Mouse (Mus musculus) macrophage (primary cell): Measurements from ENCODE around the gene Arfgap3. TPM values are rescaled to one million over a fixed set of nuclear protein-coding genes. Genes with fewer than 3 reads are reported as not detected.
"Not testable (repeated sequence)": the region's sequence is repeated elsewhere in the genome, so short reads cannot be mapped to it uniquely, and the experiment has no call there.

Experiments used
- H3K27ac ChIP-seq: fragments of 350-480 bp; formaldehyde crosslinking; 2 replicates; pipeline ENCODE4 v1.9.0; 2021
- H3K36me3 ChIP-seq: fragments of 350-480 bp; formaldehyde crosslinking; 2 replicates; pipeline ENCODE4 v1.9.0; 2021; ENCODE audit errors: inconsistent target
- H3K4me3 ChIP-seq: fragments of 350-480 bp; formaldehyde crosslinking; 2 replicates; pipeline ENCODE4 v1.9.0; 2021; ENCODE audit errors: inconsistent target
- H3K79me2 ChIP-seq: fragments of 350-480 bp; formaldehyde crosslinking; 2 replicates; pipeline ENCODE4 v1.9.0; 2021; ENCODE audit errors: inconsistent target
- WGBS: methylation state at CpG from one replicate; pipeline ENCODE4 v1.1.7; 2026; ENCODE audit warnings: inconsistent platforms; ENCODE audit not compliant: missing documents; 5-methylcytosine and 5-hydroxymethylcytosine counted together
- polyA plus RNA-seq: library from polyadenylated mRNA; stranded (reverse); fragments of 250-400 nt; gene quantifications from 3 replicates; pipeline ENCODE4 v1.2.4, GENCODE M21; 2018; ENCODE audit warnings: inconsistent platforms

Gene Arfgap3
- polyA plus RNA-seq, 1 experiment from 2014 or later = 26.3 TPM

- peaks cover 69% of the 10 kb centered on the region for H3K36me3 ChIP-seq
- WGBS = 94% methylated on average over 2 of the region's 2 CpGs
Measured at GRCm38 (mm10) chr15:83323071-83323470, 27.0 kb downstream of the Arfgap3 start.

GRCm38 (mm10) chr15:83314914-83315313 is 35.1 kb downstream of the Arfgap3 start:
- Histone ChIP-seq H3K36me3 (peaks cover 57% of the 10 kb centered on the region), H3K27ac (no peak overlapping the region), H3K4me3 (no peak overlapping the region), H3K79me2 (no peaks in the 10 kb centered on the region)
- 89% methylated on average over 1 of the region's 1 CpGs for WGBS

More at GRCm38 (mm10) chr15:83323071-83323470, 27.0 kb downstream of the Arfgap3 start:
- H3K79me2 ChIP-seq = no peaks in the 10 kb centered on the region
- no peak overlapping the region for H3K27ac ChIP-seq
- no peak overlapping the region for H3K4me3 ChIP-seq

- H3K27ac ChIP-seq = no peak overlapping the region
- peaks cover 78% of the 10 kb centered on the region for H3K36me3 ChIP-seq
Measured at GRCm38 (mm10) chr15:83309878-83310277, 40.2 kb downstream of the Arfgap3 start.

GRCm38 (mm10) chr15:83308708-83309107 is 41.3 kb downstream of the Arfgap3 start:
- H3K36me3 ChIP-seq = peaks cover 70% of the 10 kb centered on the region
- not testable (repeated sequence) for H3K27ac ChIP-seq, H3K79me2 ChIP-seq, H3K4me3 ChIP-seq
- 100% methylated on average over 1 of the region's 1 CpGs for WGBS

More at GRCm38 (mm10) chr15:83309878-83310277, 40.2 kb downstream of the Arfgap3 start:
- WGBS = 95% methylated on average over 4 of the region's 5 CpGs
- H3K79me2 ChIP-seq = no peaks in the 10 kb centered on the region
- H3K4me3 ChIP-seq = no peak overlapping the region

GRCm38 (mm10) chr15:83306181-83306580 is 43.9 kb downstream of the Arfgap3 start:
- WGBS = 89% methylated on average over 12 of the region's 12 CpGs
- H3K4me3 ChIP-seq = no peak overlapping the region
- no peak overlapping the region for H3K27ac ChIP-seq
- H3K79me2 ChIP-seq = no peaks in the 10 kb centered on the region
- peaks cover 49% of the 10 kb centered on the region for H3K36me3 ChIP-seq

- Histone ChIP-seq H3K27ac (no peak overlapping the region), H3K36me3 (peaks cover 51% of the 10 kb centered on the region), H3K4me3 (no peak overlapping the region), H3K79me2 (no peaks in the 10 kb centered on the region)
- 87% methylated on average over 12 of the region's 12 CpGs for WGBS
Measured at GRCm38 (mm10) chr15:83305192-83305921, 44.7 kb downstream of the Arfgap3 start.

- H3K4me3 ChIP-seq = no peak overlapping the region
- peaks cover 51% of the 10 kb centered on the region for H3K36me3 ChIP-seq
- 96% methylated on average over 9 of the region's 9 CpGs for WGBS
- no peaks in the 10 kb centered on the region for H3K79me2 ChIP-seq
- no peak overlapping the region for H3K27ac ChIP-seq
Measured at GRCm38 (mm10) chr15:83304804-83305191, 45.2 kb downstream of the Arfgap3 start.

GRCm38 (mm10) chr15:83303656-83304484 is 46.2 kb downstream of the Arfgap3 start:
- 94% methylated on average over 13 of the region's 13 CpGs for WGBS
- H3K79me2 ChIP-seq = no peaks in the 10 kb centered on the region
- peaks cover 50% of the 10 kb centered on the region for H3K36me3 ChIP-seq
- no peak overlapping the region for H3K4me3 ChIP-seq
- H3K27ac ChIP-seq = no peak overlapping the region

GRCm38 (mm10) chr15:83299916-83300582 is 50.0 kb downstream of the Arfgap3 start:
- Histone ChIP-seq H3K27ac (no peak overlapping the region), H3K4me3 (no peak overlapping the region), H3K79me2 (no peaks in the 10 kb centered on the region), H3K36me3 (peaks cover 13% of the 10 kb centered on the region)
- WGBS = 87% methylated on average over 10 of the region's 10 CpGs

- no peak overlapping the region for H3K27ac ChIP-seq
- 92% methylated on average over 7 of the region's 7 CpGs for WGBS
- peaks cover 13% of the 10 kb centered on the region for H3K36me3 ChIP-seq
- H3K79me2 ChIP-seq = no peaks in the 10 kb centered on the region
- H3K4me3 ChIP-seq = no peak overlapping the region
Measured at GRCm38 (mm10) chr15:83299450-83299849, 50.6 kb downstream of the Arfgap3 start.

GRCm38 (mm10) chr15:83298810-83299209 is 51.2 kb downstream of the Arfgap3 start:
- no peak overlapping the region for H3K27ac ChIP-seq
- no peaks in the 10 kb centered on the region for H3K79me2 ChIP-seq
- H3K4me3 ChIP-seq = no peak overlapping the region
- WGBS = 100% methylated on average over 2 of the region's 2 CpGs
- peaks cover 13% of the 10 kb centered on the region for H3K36me3 ChIP-seq

- H3K79me2 ChIP-seq = no peaks in the 10 kb centered on the region
- H3K27ac ChIP-seq = no peak overlapping the region
- H3K4me3 ChIP-seq = no peak overlapping the region
- H3K36me3 ChIP-seq = peaks cover 13% of the 10 kb centered on the region
- 96% methylated on average over 8 of the region's 8 CpGs for WGBS
Measured at GRCm38 (mm10) chr15:83298313-83298712, 51.7 kb downstream of the Arfgap3 start.

GRCm38 (mm10) chr15:83296771-83297311 is 53.2 kb downstream of the Arfgap3 start:
- H3K36me3 ChIP-seq = peaks cover 13% of the 10 kb centered on the region

GRCm38 (mm10) chr15:83296050-83296449 is 54.0 kb downstream of the Arfgap3 start:
- H3K79me2 ChIP-seq = no peaks in the 10 kb centered on the region
- no peak overlapping the region for H3K27ac ChIP-seq
- H3K4me3 ChIP-seq = no peak overlapping the region
- WGBS = 70% methylated on average over 4 of the region's 4 CpGs
- peaks cover 13% of the 10 kb centered on the region for H3K36me3 ChIP-seq

More at GRCm38 (mm10) chr15:83296771-83297311, 53.2 kb downstream of the Arfgap3 start:
- H3K79me2 ChIP-seq = no peaks in the 10 kb centered on the region
- H3K27ac ChIP-seq = no peak overlapping the region
- 96% methylated on average over 5 of the region's 8 CpGs for WGBS
- no peak overlapping the region for H3K4me3 ChIP-seq
